11 mouse cellular contexts compared by ENCODE assay signal in genomic region chr15:93062213-93063131, GRCm38 (mm10).
A peak's percentile ranks its signal among the peaks of the same experiment; 100 is the strongest.
DNase-seq lines count a peak whose midpoint lies in the region; ATAC-seq lines count a peak whose summit lies in the region.
"Had no signal": no experiment of that assay in that cellular context is flagged by ENCODE, and none has a peak within 500 bp of the region (broad histone marks: within the 10 kb centered on the region; RNA-seq: fewer than 3 reads in every experiment).

No protein-coding gene starts in this region.

- H3K27me3 ChIP-seq in hindbrain, embryonic 12.5 days = no peaks in the 10 kb centered on the region
- no peaks in the 10 kb centered on the region for H3K27me3 ChIP-seq in neural tube, embryonic 11.5 days (ENCODE audit: control insufficient read depth, insufficient read depth, low read length)
- H3K27me3 ChIP-seq: limb, embryonic 15.5 days; stomach, embryonic 15.5 days had no signal

- WGBS in hindbrain, embryonic 12.5 days = 48% methylated on average over 10 of the region's 10 CpGs
- WGBS in neural tube, embryonic 11.5 days = 9% methylated on average over 10 of the region's 10 CpGs

- H3K9me3 ChIP-seq in hindbrain, embryonic 12.5 days (replicated peaks) = no peaks in the 10 kb centered on the region
- no peaks in the 10 kb centered on the region for H3K9me3 ChIP-seq in neural tube, embryonic 11.5 days (ENCODE audit: control insufficient read depth, low read length)
- H3K9me3 ChIP-seq: limb, embryonic 15.5 days; stomach, embryonic 15.5 days had no signal

- intact Hi-C loops in heart, postnatal 10 days (cut with DNase I) = no loop called here

- H3K4me3 ChIP-seq in hindbrain, embryonic 12.5 days = no peak overlapping the region
- H3K4me3 ChIP-seq in neural tube, embryonic 11.5 days (ENCODE audit: low read depth, low read length) = no peak overlapping the region
- H3K4me3 ChIP-seq: limb, embryonic 15.5 days; stomach, embryonic 15.5 days had no signal

- peak; percentile 4 to 6 for DNase-seq in cerebellum, postnatal 36 days
- no peak for DNase-seq in cerebellum, adult 11-12 months
- peak; percentile 7 to 10 for DNase-seq in layer of hippocampus, postnatal 14 days (ENCODE audit: low spot score in 2 of 2)
- DNase-seq in layer of hippocampus, adult 11-12 months (ENCODE audit: low spot score) = no peak
- DNase-seq in neural tube, embryonic 11.5 days (ENCODE audit: low spot score) = peak; percentile 56
- DNase-seq in heart, postnatal 10 days = no peak
- no peak for DNase-seq in lung, postnatal 4 days

- H3K4me1 ChIP-seq in hindbrain, embryonic 12.5 days = peaks cover 11% of the 10 kb centered on the region
- H3K4me1 ChIP-seq in neural tube, embryonic 11.5 days (ENCODE audit: control insufficient read depth, insufficient read depth, low read length) = no peaks in the 10 kb centered on the region; the same call in 1 of the 2 replicates
- H3K4me1 ChIP-seq: stomach, embryonic 15.5 days had no signal

- no peaks in the 10 kb centered on the region for H3K36me3 ChIP-seq in hindbrain, embryonic 12.5 days
- no peaks in the 10 kb centered on the region for H3K36me3 ChIP-seq in neural tube, embryonic 11.5 days (ENCODE audit: control insufficient read depth, insufficient read depth, low read length)
- H3K36me3 ChIP-seq: limb, embryonic 15.5 days; stomach, embryonic 15.5 days had no signal

- H3K9ac ChIP-seq in hindbrain, embryonic 12.5 days = no peak overlapping the region
- H3K9ac ChIP-seq in neural tube, embryonic 11.5 days (ENCODE audit: low read length) = no peak overlapping the region
- H3K9ac ChIP-seq: limb, embryonic 15.5 days; stomach, embryonic 15.5 days had no signal

- H3K27ac ChIP-seq in hindbrain, embryonic 12.5 days = peak overlapping the region; percentile 12; the same call in 1 of the 2 replicates
- H3K27ac ChIP-seq in neural tube, embryonic 11.5 days (ENCODE audit: low read depth, low read length) = peak overlapping the region; percentile 58
- H3K27ac ChIP-seq: limb, embryonic 15.5 days; stomach, embryonic 15.5 days had no signal

- no peak overlapping the region for H3K4me2 ChIP-seq in hindbrain, embryonic 12.5 days (replicated peaks)
- H3K4me2 ChIP-seq in neural tube, embryonic 11.5 days (ENCODE audit: low read depth) = no peak overlapping the region
- H3K4me2 ChIP-seq: limb, embryonic 15.5 days; stomach, embryonic 15.5 days had no signal

- no peak for ATAC-seq in hindbrain, embryonic 12.5 days (ENCODE audit: low FRiP score)
- ATAC-seq in neural tube, embryonic 11.5 days (ENCODE audit: insufficient read depth, low FRiP score, low TSS enrichment) = peak; percentile 89
- ATAC-seq: intestine, postnatal 0 days had no signal

Comparison
In these comparisons a context has a peak if more than half of its experiments do, and no peak if none do; other contexts are left out.
1. DNase-seq: peak in cerebellum, postnatal 36 days (2 of 2), layer of hippocampus, postnatal 14 days (2 of 2) and neural tube, embryonic 11.5 days (single experiment); none in cerebellum, adult 11-12 months (single experiment), layer of hippocampus, adult 11-12 months (single experiment), heart, postnatal 10 days (0 of 2) and lung, postnatal 4 days (0 of 2).